Mouse (Mus musculus): Measurements from ENCODE around the gene Gpalpp1. TPM values are rescaled to one million over a fixed set of nuclear protein-coding genes. Genes with fewer than 3 reads are reported as not detected.

The Gpalpp1 gene
- polyA plus RNA-seq, 1 experiment = 4.2 TPM

- Histone ChIP-seq H3K79me2 (ENCODE audit: control insufficient read depth, insufficient read depth) (no peaks in the 10 kb centered on the region), H3K4me3 (no peak overlapping the region), H3K27me3 (ENCODE audit: control insufficient read depth, insufficient read depth, insufficient read length) (no peaks in the 10 kb centered on the region), H3K4me2 (ENCODE audit: low read depth) (no peak overlapping the region), H3K36me3 (ENCODE audit: control insufficient read depth, insufficient read depth) (no peaks in the 10 kb centered on the region), H3ac (ENCODE audit: control insufficient read depth, insufficient read length) (no peak overlapping the region)
- TF ChIP-seq MYOD1 (IDR thresholded peaks at IDR 0.05; ENCODE audit: control insufficient read depth in 1 of 3, insufficient read length in 2 of 3, low read depth in 2 of 3) = no peak
- TF ChIP-seq USF1 (IDR thresholded peaks at IDR 0.05; ENCODE audit: low read depth) = no peak
- no peak for TF ChIP-seq E2F4 (IDR thresholded peaks at IDR 0.05; ENCODE audit: insufficient read depth)
- TF ChIP-seq CEBPB (IDR thresholded peaks at IDR 0.05; ENCODE audit: insufficient read depth, poor library complexity, severe bottlenecking) = no peak
- TF ChIP-seq SRF (IDR thresholded peaks at IDR 0.05; ENCODE audit: control insufficient read depth, insufficient read length, low read depth) = no peak
- no peak for TF ChIP-seq TCF3 (IDR thresholded peaks at IDR 0.05; ENCODE audit: insufficient read length, low read depth)
- TF ChIP-seq POLR2AphosphoS2 (IDR thresholded peaks at IDR 0.05; ENCODE audit: insufficient read length, low read depth) = no peak
- no peak for TF ChIP-seq MAX (IDR thresholded peaks at IDR 0.05; ENCODE audit: low read depth)
- TF ChIP-seq POLR2A (IDR thresholded peaks at IDR 0.05; ENCODE audit: insufficient read length, low read depth) = no peak
- no peak for TF ChIP-seq TCF12 (IDR thresholded peaks at IDR 0.05; ENCODE audit: insufficient read depth, poor library complexity, severe bottlenecking)
- TF ChIP-seq MYOG (IDR thresholded peaks at IDR 0.05; ENCODE audit: control insufficient read depth in 1 of 3, insufficient read depth in 1 of 3, insufficient read length in 2 of 3, low read depth in 2 of 3) = no peak
These were observed 58.6 kb downstream of the Gpalpp1 start for GRCm38 (mm10) chr14:76051966-76052365.

GRCm38 (mm10) chr14:76045767-76046166, 64.8 kb downstream of the Gpalpp1 start:
- Histone ChIP-seq H3K4me3 (no peak overlapping the region), H3K79me2 (ENCODE audit: control insufficient read depth, insufficient read depth) (no peaks in the 10 kb centered on the region), H3ac (ENCODE audit: control insufficient read depth, insufficient read length) (no peak overlapping the region), H3K36me3 (ENCODE audit: control insufficient read depth, insufficient read depth) (no peaks in the 10 kb centered on the region), H3K27me3 (ENCODE audit: control insufficient read depth, insufficient read depth, insufficient read length) (no peaks in the 10 kb centered on the region), H3K4me2 (ENCODE audit: low read depth) (no peak overlapping the region)
- TF ChIP-seq TCF12 (IDR thresholded peaks at IDR 0.05; ENCODE audit: insufficient read depth, poor library complexity, severe bottlenecking) = no peak
- TF ChIP-seq MAX (IDR thresholded peaks at IDR 0.05; ENCODE audit: low read depth) = no peak
- TF ChIP-seq MYOD1 (IDR thresholded peaks at IDR 0.05; ENCODE audit: control insufficient read depth in 1 of 3, insufficient read length in 2 of 3, low read depth in 2 of 3) = no peak
- TF ChIP-seq POLR2AphosphoS2 (IDR thresholded peaks at IDR 0.05; ENCODE audit: insufficient read length, low read depth) = no peak
- no peak for TF ChIP-seq USF1 (IDR thresholded peaks at IDR 0.05; ENCODE audit: low read depth)
- no peak for TF ChIP-seq REST (IDR thresholded peaks at IDR 0.05; ENCODE audit: insufficient read depth, insufficient read length)
- no peak for TF ChIP-seq MYOG (IDR thresholded peaks at IDR 0.05; ENCODE audit: control insufficient read depth in 1 of 3, insufficient read depth in 1 of 3, insufficient read length in 2 of 3, low read depth in 2 of 3)
- TF ChIP-seq TCF3 (IDR thresholded peaks at IDR 0.05; ENCODE audit: insufficient read length, low read depth) = no peak

DNA sequence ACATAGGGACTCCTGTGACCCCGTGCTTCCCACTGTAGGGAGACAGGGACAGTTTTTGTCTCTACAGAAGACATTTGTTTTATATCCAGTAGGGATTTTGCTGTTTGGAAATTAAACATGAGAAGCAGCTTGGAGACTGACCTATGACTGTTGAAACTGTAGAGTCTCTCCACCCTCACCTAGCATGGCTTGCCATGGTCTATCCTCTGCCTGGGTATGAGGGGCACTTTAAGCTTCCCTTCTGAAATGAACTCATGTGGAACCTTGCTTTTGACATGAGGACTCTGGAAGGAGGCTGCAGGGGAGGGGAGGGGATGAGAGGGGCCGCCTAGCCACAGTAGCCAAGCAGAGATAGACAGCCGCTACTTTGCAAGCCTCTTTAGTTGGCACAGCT, 66.4 kb downstream of the Gpalpp1 start:
- Histone ChIP-seq H3K79me2 (ENCODE audit: control insufficient read depth, insufficient read depth) (no peaks in the 10 kb centered on the region), H3ac (ENCODE audit: control insufficient read depth, insufficient read length) (no peak overlapping the region), H3K4me3 (no peak overlapping the region), H3K4me2 (ENCODE audit: low read depth) (peak overlapping the region; percentile 63), H3K36me3 (ENCODE audit: control insufficient read depth, insufficient read depth) (no peaks in the 10 kb centered on the region), H3K27me3 (ENCODE audit: control insufficient read depth, insufficient read depth, insufficient read length) (no peaks in the 10 kb centered on the region)
- TF ChIP-seq MAX (IDR thresholded peaks at IDR 0.05; ENCODE audit: low read depth) (no peak), MYOD1 (IDR thresholded peaks at IDR 0.05; ENCODE audit: control insufficient read depth in 1 of 3, insufficient read length in 2 of 3, low read depth in 2 of 3) (no peak), POLR2AphosphoS2 (IDR thresholded peaks at IDR 0.05; ENCODE audit: insufficient read length, low read depth) (no peak), E2F4 (IDR thresholded peaks at IDR 0.05; ENCODE audit: insufficient read depth) (no peak), MYOG (IDR thresholded peaks at IDR 0.05; ENCODE audit: control insufficient read depth in 1 of 3, insufficient read depth in 1 of 3, insufficient read length in 2 of 3, low read depth in 2 of 3) (no peak), TCF3 (IDR thresholded peaks at IDR 0.05; ENCODE audit: insufficient read length, low read depth) (no peak), POLR2A (IDR thresholded peaks at IDR 0.05; ENCODE audit: insufficient read length, low read depth) (no peak), USF1 (IDR thresholded peaks at IDR 0.05; ENCODE audit: low read depth) (no peak), SRF (IDR thresholded peaks at IDR 0.05; ENCODE audit: control insufficient read depth, insufficient read length, low read depth) (no peak), CEBPB (IDR thresholded peaks at IDR 0.05; ENCODE audit: insufficient read depth, poor library complexity, severe bottlenecking) (no peak), REST (IDR thresholded peaks at IDR 0.05; ENCODE audit: insufficient read depth, insufficient read length) (no peak)

DNA sequence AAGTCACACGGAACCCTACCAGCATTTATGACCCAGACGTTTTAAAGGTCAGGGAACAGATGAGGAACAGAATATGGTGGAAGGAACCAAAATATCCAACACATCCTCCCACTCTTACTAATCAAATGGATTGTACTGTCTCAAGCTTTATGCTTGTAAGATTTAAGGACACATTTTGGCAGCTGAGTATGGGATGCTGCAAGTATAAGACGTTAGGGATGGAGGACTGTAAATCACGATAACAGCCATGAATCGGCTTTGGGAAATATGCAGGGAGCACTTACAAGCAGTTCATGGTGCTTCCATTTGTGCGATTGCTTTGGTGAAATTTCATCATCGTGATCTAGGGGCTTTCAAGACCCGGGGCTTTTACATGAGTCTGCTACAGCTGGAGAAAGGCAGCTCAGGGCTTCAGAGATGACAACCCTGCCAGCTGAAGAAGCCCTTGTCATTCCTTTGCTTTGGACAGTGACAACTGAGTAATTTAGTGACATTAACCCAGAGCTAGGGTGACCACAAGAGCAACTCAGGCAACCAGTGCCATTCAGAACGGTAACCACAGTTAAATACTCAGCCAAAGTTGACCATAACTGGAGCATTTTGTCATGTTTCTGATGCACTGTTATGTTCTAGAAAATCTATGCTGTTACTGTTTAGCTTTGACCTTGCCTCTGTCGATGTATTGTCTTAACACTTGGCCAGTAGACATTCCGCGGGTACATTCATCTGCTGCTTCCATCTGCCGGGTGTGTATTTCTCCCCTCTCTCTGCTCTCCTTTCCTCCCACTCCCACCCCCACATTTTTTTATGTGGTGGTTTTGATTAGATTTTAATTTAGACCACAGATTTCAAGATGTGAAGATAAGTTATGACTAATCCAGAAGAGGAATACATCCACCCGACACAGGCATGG, 67.1 kb downstream of the Gpalpp1 start:
- Histone ChIP-seq H3K27me3 (ENCODE audit: control insufficient read depth, insufficient read depth, insufficient read length) (no peaks in the 10 kb centered on the region), H3K4me3 (no peak overlapping the region), H3K4me2 (ENCODE audit: low read depth) (peak overlapping the region; percentile 63), H3ac (ENCODE audit: control insufficient read depth, insufficient read length) (no peak overlapping the region), H3K36me3 (ENCODE audit: control insufficient read depth, insufficient read depth) (no peaks in the 10 kb centered on the region), H3K79me2 (ENCODE audit: control insufficient read depth, insufficient read depth) (no peaks in the 10 kb centered on the region)
- no peak for TF ChIP-seq POLR2A (IDR thresholded peaks at IDR 0.05; ENCODE audit: insufficient read length, low read depth)
- TF ChIP-seq E2F4 (IDR thresholded peaks at IDR 0.05; ENCODE audit: insufficient read depth) = no peak

Other genes starting within 250 kb of the Gpalpp1 start
- 0.01 TPM for gene Kctd4, start 155.8 kb downstream of the Gpalpp1 start, polyA plus RNA-seq (2012; fragmentation: generic; extraction: Trizol)
- 24.3 TPM for gene Gtf2f2, start 99.9 kb downstream of the Gpalpp1 start, polyA plus RNA-seq (2012; fragmentation: generic; extraction: Trizol)
- gene Nufip1, start 131 bp upstream of the Gpalpp1 start, polyA plus RNA-seq (2012; fragmentation: generic; extraction: Trizol) = 6.1 TPM

Measured in myocyte (in vitro differentiated cells).